Mouse (Mus musculus) spleen, postnatal 4 days (tissue): ENCODE data around the gene Sv2b.
"Not testable (repeated sequence)": the region's sequence is repeated elsewhere in the genome, so short reads cannot be mapped to it uniquely, and the experiment has no call there.

ENCODE experiments used
- DNase-seq, 2 experiments: peaks; one replicate each; pipeline ENCODE4 v3.0.0; 2022; ENCODE audit warnings: low spot score in 2 of 2

Sv2b gene

DNA sequence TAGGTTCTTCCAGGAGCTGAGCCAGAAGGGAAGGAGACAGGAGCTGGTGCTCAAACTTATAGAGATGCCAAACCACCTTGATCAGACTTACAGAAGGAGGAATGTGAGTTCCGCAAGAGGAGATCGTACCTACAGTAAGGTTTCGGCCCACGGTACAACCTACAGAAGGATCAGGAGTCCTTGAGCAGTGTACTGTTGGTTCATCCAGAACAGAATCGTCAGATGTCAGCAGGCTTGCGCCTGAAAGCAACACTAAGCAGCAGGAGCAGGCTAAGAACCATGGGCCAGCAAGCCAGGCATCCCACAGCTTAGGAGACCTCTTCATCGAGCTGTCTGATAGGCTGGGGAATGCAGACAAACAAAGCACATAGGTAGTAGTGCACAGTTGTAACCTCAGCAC lies 92.9 kb downstream of the Sv2b start:
- no peak for DNase-seq

DNA sequence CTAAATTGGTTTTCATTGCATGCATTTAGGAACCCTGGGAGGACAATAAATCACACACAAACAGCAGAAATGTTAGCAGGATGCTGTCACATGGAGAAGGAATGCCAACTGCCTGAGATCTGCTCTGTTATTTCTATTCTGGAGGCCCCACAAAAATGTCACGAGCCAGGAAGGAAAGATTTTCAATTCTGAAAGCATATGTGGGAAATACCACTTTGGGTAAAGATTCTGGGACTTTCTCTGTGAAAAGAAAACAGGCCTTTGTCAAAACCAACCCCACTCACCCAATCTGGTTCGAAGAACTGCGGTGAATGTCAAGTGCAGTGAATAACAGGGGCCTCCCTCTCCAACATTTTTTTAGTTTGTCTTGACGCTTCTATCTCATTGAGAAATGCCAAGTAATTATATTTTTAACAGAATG lies 99.8 kb downstream of the Sv2b start:
- no peak for DNase-seq

DNA sequence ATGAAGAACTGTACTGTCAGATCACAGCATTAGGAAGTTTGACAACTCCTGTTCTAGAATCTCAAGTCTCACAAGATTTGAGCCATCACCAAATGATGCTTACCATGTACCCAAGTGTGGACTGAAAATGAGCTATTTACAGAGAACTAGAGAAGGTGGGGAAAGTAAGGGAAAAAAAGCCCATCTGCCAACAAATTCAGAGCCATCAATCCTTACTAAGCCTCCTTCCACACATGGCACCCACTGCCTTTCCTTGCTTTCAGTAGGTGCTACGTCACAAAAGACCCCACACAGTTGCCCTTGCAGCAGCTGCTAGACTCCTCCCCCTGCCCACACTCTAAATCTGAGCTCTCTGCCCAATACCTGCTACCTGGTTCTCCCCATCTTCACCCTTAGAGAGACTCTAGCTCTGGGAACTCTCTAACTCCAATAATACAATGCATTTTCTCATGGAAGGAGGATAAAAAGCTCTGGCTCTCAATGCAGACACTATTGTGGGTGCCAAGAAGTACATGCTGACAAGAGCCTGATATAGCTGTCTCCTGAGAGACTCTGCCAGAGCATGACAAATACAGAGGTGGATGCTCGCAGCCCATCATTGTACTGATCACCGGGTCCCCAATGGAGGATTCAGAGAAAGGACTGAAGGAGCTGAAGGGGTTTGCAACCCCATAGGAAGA lies 101.0 kb downstream of the Sv2b start:
- no peak for DNase-seq

DNA sequence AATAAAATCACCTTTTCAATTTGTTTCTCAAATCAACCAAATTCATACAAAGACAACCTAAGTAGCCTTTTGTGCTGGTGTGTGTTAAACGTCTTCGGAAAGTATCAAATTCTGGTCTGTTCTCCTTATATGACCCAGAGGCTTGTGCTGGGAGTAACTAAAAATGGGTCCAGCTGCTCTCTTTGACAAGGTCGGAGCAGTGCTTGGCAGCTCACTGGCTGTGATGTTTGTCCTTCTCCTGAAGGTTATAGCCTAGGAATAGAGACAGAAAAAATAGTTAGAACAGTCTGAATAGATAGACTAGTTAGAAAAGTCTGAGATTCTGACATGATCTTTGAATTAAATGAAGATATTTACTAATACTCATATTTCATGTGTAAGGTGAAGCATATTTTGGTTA lies 102.4 kb downstream of the Sv2b start:
- DNase-seq = no peak

DNA sequence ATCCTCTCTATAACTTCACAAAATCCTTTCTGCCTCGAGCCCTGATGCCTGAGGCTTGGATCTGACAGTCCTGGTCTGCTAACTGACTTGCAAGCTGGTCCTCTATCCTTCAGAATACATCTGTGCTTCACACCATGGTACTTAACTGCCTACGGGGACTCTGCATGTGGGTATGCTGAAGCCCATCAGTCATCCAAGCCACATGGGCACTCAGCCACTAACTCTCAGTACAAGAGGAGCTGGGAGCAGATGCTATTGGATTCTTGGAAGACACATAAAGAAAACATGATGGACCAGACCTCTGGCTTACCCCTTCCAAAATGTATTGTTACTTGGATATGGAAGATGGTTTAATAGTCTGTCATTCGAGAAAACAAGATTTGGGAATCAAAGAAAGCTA lies 103.7 kb downstream of the Sv2b start:
- no peak for DNase-seq

DNA sequence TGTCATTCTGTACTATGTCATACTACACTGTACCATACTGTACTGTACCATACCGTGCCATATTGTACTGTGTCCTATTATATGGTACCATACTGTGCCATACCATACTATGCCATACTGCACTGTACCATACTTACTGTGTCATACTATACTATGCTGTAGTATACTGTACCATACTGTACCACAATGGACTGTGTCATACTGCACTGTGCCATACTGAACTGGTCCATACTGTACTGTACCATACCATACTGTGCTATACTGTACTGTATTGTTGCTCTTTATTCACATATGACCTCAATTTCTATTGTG lies 114.2 kb downstream of the Sv2b start:
- not testable (repeated sequence) for DNase-seq

DNA sequence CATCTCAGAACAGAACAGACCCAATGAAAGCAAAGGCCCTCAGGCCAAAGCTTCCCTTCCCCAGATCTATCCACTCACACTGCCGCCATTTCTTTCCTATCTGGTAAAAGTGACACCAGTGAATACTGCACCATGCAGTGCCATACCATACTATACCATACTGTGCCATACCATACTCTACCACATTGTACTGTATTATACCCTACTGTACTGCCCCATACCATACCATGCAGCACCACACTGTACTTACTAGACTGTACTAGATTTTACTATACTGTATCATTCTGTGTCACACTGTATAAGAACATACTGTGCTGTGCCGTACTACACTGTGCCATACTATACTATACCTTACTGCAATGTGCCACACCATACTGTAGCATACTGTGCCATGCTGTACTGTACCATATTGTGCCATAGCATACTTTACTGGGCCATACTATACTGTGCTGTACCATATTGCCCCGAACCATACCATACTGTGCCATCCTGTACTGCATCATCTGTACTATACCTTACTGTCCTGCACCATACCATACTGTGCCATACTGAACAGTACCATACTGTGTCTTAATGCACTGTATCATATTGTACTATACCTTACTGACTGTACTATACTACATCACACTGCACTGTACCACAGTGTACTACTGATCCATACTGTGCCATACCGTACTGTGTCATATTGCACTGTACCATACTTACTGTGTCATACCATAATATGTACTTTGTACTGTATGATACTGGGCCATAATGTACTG lies 114.7 kb downstream of the Sv2b start:
- DNase-seq = no peak

DNA sequence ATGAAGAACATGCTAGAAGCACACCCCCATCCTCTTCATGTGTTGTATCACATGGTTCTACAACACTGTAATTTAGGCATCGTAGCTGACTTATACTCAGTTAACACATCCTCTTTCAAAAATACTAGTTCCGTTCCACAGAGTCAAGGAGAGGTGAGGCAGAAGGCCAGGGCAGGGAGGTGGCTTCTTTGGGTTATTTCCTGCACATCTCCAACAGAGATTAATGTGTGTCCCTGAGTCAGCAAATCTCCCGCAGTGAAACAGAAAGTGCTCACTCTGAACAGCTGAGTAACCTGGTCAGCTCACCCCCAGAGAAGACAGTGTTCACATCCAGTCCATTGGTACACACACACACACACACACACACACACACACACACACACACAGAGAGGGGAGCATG lies 118.9 kb downstream of the Sv2b start:
- DNase-seq = no peak

DNA sequence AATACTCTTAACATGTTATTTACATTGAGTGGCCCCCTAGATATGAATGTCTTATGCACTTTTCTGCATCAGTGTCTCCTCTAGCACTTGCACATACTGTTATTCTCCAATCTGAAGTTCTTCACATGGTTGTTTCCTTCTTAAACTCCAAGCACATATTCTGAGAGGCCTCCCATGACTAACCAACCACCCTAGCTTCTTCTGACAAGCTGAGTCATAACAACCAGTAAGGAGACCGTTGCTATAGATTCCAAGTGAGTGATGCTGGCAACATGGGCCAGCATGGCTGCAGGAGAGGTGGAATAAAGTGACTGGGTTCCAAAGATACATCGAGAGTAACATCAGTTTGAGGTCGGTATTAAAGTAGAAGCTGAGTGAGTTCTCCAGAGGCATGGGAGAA lies 134.0 kb downstream of the Sv2b start:
- DNase-seq = no peak

DNA sequence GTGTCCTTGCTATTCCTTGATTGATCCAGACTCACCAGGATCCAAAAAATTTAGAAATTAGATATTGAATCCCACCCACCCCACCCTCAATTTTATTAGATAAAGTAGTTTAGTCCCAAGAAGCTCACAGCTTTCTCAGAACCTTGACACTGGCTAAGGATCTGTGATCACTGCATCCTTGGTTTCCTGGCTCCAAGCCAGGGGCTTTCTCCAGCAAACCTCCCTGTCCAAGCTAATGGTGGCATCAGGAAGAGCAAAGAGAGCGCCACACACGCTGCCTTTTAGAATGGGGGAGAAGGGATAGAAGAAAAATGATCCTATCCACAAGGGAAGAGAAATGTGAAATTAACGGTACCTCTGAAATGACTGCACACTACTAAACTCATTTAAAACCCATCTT lies 141.6 kb downstream of the Sv2b start:
- no peak for DNase-seq

DNA sequence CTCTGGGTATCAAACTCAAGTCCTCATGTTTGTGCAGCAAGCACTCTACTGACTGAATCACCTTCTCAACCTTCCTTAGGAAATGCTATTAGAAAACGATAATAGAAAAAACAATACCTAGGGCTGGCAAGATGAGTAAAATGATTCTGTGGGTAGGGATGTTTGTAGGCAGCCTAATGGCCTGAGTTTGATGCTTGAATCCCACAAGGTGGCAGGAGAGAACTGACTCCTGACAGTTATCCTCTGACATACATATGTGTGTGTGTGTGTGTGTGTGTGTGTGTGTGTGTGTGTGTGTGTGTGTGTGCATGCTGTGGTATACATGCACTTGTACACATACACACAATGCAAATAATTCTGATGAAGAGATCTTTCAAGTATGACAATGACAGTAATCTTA lies 161.9 kb downstream of the Sv2b start:
- DNase-seq = no peak

DNA sequence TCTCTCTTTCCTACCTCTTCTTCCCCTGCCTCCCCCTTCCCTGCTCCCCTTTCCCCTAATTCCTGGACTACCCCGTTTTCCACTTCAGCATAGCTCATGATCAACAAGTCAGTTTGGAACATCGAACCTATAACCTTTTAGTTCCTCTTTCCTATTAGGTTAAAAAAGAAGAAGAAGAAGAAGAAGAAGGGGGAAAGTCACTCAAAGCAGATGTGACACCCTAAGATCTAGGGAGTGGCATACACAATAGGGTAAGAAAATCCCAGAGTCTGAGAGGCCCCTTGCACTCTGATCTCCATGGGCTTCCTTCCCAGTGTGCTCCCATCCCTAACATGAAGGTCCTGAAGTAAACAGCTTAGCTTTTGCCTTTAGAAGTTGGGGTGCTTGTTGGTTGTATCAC lies 166.3 kb downstream of the Sv2b start:
- no peak for DNase-seq

DNA sequence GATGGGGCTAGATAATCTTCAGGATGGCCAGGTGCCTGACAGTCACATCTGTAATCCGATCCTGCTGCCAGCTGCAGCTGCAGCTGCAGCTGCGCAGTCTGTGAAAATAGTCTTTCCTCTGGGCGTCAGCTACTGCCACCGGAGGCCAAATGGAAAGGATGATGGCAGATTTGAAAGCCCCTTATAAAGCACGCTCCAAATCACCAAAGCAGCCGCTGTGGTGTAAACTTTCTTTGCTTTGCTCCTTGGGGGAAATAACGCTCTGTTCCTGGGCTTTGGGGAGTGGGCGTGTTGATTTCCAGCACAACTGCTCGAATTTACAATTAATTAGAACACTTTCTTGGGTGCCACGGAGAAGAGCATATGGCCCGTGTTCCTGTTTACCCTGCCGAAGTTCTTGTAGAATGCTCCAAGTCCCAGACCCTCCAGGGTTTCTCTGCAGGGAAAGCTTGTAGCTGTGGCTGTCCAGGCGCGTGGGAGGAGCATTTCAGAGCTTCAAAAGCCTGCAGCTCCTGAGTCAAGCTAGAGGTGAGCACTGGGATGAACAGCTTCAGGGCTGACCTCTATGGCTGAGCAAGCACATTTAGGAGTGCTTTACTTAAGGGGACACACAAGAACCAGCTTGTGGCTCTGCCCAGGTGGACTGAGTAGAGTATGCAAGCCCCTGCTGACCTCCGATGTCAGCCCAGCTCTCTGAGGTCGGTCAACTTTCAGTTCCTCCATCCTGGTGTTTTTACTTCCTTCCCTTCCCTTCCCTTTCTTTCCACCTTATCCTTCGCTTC lies 167.0 kb downstream of the Sv2b start:
- no peak for DNase-seq

DNA sequence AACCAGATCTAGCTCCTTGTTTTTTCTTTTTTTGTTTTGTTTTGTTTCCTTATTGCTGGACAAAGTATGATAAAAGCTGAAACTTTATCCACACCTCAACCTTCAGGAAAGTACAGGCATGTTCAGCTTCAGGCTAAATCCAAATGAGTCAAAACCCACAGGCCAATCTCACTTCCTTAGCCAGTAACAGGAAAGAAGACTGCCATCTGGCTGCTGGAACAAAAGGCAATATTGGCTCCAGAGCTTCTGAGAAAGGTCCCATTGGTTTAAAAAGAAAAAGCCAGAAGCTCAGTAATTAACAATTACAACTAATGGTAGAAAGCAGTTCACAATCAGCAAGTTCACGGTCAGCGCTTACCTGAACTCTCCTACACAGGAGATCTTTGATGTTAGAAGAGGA lies 169.8 kb downstream of the Sv2b start:
- no peak for DNase-seq

DNA sequence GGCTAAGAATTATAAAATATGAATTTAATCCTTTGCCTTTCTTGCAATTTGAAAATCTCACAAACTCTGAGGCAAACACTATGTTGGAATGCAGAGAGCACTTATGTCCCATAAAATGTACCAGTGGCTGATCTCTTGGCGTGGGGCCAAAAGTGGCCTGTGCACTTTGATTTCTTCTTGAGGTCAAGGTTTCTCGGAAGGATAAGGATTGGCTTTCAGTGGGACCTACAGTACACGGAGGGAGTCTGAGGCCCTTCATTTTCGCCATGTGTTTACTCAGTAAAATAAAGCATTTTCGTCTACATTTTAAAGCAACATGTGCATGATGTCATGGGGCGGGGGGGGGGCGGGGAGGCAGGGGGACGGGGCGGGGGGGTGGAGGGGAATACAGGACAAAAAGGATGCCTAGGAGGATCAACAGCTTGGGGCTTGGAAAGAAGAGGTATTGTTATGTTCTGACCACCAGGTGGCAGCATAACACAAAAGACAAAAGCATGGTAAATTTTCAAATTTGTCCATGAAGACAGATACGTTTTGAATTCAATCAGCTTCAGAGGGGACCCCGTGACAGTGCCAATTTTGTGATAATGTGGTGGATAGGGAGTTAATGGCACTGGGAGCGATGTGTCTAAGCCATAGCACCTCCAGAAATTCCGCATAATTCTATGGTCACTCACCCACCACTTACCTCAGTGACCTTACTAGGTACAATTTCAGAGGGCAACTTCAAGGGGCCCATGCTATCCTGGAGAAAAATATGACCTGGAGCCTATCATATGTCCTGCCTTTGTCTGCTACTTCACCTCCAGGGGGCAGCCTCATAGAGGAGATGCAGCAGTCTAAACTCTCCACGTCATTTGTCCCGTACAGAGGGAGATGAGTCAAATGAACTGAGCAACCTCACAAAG lies 174.1 kb downstream of the Sv2b start:
- no peak for DNase-seq

DNA sequence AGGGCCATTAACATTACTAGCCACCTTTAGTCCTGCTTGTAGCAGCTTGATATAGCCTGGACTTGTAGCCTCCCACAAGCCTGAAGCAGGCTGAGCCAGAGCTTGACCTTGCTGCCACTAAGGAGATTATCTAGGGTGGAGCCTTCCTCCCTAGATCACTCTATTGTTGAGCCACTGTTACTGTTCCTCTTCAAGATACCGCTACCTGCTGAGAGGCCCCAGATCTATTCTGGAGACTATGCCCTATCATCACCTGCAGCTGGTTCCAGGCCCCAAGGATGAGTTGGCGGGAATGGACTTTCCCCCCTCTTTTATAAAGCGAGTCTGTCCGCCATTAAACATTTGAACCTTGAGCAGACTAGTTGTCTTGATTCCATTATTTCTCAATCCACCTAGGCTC lies 181.0 kb downstream of the Sv2b start:
- DNase-seq = no peak

DNA sequence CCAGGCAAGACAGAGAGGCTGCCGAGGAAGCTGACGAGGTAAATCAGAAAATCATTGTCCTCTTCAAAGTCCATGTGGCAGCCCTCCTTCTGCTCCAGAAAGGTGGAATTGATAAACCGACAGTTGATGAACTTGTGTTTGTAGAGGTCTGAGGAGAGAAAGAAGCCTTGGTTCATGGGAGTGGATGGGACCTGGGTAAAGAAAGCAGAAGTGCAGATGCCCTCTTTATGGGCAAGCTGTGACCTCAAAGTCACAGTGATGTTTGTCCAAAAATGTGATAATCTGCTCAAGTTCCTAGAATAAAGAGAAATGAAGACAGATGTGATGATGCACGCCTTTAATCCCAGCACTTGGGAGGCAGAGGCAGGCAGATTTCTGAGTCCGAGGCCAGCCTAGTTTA lies 185.0 kb downstream of the Sv2b start:
- no peak for DNase-seq

DNA sequence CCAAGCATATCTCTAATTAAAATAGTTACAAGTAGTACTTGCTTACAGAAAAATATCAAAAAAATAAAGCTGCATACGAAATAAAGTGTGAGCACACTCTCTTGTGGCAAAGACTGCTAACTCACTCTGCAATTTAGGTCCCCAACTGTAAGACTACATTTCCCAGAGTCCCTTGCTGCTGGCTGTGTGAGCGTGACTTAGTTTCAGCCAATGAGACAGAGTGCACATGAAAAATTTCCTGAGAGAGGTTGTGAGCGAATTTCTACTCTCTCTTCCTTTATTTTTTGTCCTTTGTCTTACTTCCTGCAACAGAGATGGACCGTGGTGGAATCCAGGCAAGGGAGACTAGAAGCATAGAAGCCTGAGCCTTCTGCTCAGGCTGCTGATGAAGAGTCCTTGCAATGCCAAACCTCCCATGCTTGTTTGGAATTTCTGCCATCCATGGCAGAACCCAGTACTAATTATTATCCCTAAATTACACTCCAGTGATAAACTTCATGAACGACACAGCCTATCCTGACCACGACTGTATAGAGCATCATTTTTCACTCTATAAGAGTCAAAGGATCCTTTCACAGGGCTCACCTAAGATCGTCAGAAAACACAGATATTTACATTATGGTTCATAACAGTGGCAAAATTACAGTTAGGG lies 190.9 kb downstream of the Sv2b start:
- DNase-seq = no peak

DNA sequence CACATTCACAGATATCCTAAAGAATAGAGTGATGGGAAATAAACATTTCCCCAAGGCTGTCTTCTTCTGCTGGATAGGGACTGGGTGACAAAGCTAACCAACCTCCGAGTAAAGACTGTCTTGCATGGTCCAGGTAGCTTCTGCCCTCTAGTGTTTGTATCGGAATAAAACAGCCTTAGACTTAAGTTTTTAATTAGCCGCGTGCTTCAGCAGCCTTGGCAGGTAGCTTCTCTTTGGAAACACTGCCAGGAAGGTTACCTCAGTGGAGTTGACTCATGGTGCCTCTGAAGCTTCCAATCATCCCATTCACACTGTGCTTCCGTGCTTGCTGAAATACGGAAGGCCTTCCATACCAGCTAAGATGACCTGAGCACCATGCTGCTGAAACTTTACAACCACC lies 198.4 kb downstream of the Sv2b start:
- DNase-seq = no peak

DNA sequence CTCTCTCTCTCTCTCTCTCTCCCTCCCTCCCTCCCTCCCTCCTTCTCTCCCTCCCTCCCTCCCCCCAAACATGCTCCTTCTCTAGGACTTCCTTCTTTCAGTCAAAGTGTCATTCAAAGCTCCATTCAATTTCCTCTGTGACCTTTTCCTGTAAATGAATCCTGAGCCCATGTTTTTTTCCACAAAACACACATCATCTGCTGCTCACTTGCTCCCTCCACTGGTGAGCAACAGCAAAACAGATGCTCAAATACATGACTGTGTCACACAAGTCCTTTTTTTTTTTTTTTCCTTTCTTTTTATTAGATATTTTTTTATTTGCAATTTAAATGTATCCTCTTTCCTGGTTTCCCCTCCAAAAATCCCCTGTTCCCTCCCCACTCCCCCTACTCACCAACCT lies 201.6 kb downstream of the Sv2b start:
- no peak for DNase-seq

DNA sequence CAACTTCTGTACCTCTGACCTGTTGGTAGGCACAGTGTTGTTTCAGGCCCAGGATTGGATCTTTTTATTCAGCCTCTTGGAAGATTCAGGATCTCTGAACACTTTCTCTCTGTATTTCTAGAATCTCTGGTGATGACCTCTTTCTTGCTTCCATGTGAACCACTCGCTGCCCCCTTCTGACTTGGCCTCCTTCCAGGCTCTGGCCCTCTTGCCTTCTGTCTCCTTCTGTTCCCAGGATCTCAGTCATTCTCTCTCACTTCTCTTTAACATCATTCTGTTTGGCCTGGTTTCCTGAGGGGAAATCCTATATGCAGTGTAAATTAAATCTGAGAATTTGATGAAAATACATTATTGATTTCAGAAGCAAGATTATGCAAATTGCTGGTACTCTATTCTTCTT lies 205.2 kb downstream of the Sv2b start:
- DNase-seq = no peak
